Mouse (Mus musculus): ENCODE results near the gene Dus2. TPM values are rescaled to one million over a fixed set of nuclear protein-coding genes. Genes with fewer than 3 reads are reported as not detected.
"Not testable (repeated sequence)": the region's sequence is repeated elsewhere in the genome, so short reads cannot be mapped to it uniquely, and the experiment has no call there.

Gene Dus2
- polyA plus RNA-seq, 1 experiment from 2014 or later = 27.3 TPM

DNA sequence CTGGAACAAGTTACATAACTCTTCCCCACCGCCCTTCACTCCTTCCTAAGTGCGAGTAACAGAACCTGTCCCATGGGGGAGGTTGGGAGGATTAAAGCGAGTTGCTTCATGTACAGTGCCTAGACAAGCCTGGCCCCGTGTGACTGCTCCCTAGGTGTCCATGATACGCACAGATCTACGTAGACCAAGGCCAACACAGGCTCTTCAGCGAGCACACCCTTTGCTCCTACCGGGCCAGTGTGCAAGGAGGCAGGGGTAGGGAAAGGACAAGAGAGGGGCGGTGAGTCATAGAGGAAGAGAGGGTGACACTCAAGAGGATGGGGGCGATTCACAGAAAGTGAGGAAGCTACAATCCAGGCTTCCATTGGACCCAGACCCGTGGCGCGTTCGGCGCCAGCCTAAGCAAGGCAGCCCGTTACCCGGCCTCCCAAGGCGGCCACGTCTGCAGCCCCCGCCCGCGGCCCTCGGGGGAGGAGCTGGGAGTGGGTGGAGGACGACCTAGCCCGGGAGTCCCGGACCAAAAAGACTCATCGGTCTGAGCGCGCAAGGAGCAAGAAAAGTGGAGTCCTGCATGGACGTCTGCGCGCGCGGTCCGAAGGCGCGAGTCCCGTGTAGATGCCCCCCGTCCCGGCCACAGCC lies 25.8 kb upstream of the Dus2 start:
- under 1% methylated on average over 40 of the region's 40 CpGs for WGBS
- H3K36me3 ChIP-seq = peaks cover 3% of the 10 kb centered on the region; the same call in 1 of the 2 replicates
- no peaks in the 10 kb centered on the region for H3K27me3 ChIP-seq
- peak overlapping the region; percentile 81 for H3K4me3 ChIP-seq
- H3K27ac ChIP-seq = peak overlapping the region; percentile 85
- H3K9me3 ChIP-seq = no peaks in the 10 kb centered on the region
- peaks cover 41% of the 10 kb centered on the region for H3K4me1 ChIP-seq
- H3K9ac ChIP-seq = peak overlapping the region; percentile 90
- ATAC-seq (ENCODE audit: low FRiP score, low read depth) = peak; percentile 74
- H3K4me2 ChIP-seq (replicated peaks) = peak overlapping the region; percentile 71

DNA sequence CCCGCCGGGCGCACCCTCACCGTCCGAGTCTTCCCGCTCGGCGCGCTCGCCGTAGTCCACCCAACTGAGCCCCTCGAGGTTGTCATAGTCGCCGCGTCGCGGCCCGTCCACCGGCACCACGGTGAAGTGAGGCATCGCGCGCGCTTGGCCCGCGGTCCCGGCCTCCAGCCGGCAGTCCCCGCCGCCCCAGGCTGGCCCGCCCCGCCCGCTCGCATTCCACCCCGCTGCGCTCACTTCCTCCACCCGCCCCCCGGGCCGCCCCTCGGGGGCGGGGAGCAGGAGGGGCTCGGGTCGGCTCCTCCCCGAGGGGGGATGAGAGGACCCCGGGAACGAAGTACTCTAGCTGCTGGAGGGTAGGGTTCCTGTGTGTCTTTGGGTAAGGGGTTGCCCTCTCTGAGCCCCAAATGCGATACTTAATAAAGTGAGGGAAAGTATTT lies 25.2 kb upstream of the Dus2 start, which contains the start of gene Slc12a4:
Gene Slc12a4, minus strand, starts transcription at position 193 of the 437 bp plus-strand sequence.
- Histone ChIP-seq H3K4me3 (peak within 1 kb of the TSS; percentile 81), H3K9me3 (no peaks in the 10 kb centered on the region), H3K27me3 (no peaks in the 10 kb centered on the region), H3K36me3 (no peaks in the 10 kb centered on the region), H3K9ac (peak within 1 kb of the TSS; percentile 90), H3K4me1 (peaks cover 40% of the 10 kb centered on the region), H3K27ac (peak within 1 kb of the TSS; percentile 85), H3K4me2 (replicated peaks) (peak within 1 kb of the TSS; percentile 71)
- under 1% methylated on average over 46 of the region's 47 CpGs for WGBS
- ATAC-seq (ENCODE audit: low FRiP score, low read depth) = peak; percentile 88

DNA sequence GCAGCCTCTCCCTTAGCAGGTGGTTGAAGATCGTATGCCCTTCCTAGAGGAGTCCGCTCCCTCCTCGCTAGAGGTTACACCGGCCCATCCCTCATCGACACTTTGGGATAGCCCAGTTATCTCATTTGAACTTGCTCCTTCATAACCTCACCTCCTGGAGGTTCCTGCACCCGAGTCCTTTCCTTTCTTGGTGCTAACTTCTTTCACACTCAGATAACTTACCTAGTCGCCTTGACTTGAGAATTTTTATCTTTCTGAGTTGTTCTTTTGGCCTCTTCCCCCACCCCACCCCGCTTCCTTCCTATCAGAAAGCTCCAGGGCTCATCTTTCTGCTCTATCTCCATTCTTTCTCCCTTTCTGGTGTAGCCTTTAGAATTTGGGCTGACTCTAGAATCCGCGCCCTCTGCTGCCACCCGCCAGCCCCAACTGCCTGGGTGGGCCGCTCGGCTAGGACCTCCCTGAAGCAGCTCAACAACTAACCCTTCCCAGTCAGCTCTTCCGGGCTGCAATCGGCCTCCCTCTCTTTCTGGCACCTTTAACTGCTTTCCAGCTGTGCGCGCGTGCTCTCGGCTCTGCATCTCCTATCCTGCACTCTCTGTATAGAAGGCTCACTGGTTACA lies 24.3 kb upstream of the Dus2 start:
- peak overlapping the region; percentile 71 for H3K4me2 ChIP-seq (replicated peaks)
- no peaks in the 10 kb centered on the region for H3K27me3 ChIP-seq
- WGBS = 5% methylated on average over 19 of the region's 19 CpGs
- H3K9ac ChIP-seq = no peak overlapping the region; the same call in 1 of the 2 replicates
- ATAC-seq (ENCODE audit: low FRiP score, low read depth) = peak; percentile 35; the same call in 1 of the 2 replicates
- peaks cover 40% of the 10 kb centered on the region for H3K4me1 ChIP-seq
- no peaks in the 10 kb centered on the region for H3K9me3 ChIP-seq
- peak overlapping the region; percentile 63 for H3K27ac ChIP-seq
- peak overlapping the region; percentile 81 for H3K4me3 ChIP-seq
- H3K36me3 ChIP-seq = no peaks in the 10 kb centered on the region

DNA sequence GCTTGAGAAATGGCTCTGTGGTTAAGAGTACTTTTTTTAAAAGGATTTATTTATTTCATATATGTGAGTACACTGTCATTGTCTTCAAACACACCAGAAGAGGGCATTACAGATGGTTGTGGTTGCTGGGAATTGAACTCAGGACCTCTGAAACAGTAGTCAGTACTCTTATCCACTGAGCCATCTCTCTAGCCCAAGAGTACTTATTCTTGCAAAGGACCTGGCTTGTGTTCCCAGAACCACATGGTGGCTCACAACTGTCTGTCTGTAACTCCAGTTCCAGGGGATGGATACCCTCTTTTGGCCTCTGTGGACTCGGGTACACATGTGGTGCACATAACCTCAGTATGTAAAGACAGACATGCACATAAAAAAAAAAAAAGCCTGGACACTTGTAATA lies 21.8 kb upstream of the Dus2 start:
- WGBS = 84% methylated on average over 1 of the region's 1 CpGs
- H3K9ac ChIP-seq = no peak overlapping the region
- peaks cover 21% of the 10 kb centered on the region for H3K4me1 ChIP-seq
- no peak overlapping the region for H3K4me2 ChIP-seq (replicated peaks)
- H3K36me3 ChIP-seq = no peaks in the 10 kb centered on the region
- no peak overlapping the region for H3K27ac ChIP-seq
- H3K4me3 ChIP-seq = no peak overlapping the region
- no peaks in the 10 kb centered on the region for H3K9me3 ChIP-seq
- H3K27me3 ChIP-seq = no peaks in the 10 kb centered on the region
- no peak for ATAC-seq (ENCODE audit: low FRiP score, low read depth)

DNA sequence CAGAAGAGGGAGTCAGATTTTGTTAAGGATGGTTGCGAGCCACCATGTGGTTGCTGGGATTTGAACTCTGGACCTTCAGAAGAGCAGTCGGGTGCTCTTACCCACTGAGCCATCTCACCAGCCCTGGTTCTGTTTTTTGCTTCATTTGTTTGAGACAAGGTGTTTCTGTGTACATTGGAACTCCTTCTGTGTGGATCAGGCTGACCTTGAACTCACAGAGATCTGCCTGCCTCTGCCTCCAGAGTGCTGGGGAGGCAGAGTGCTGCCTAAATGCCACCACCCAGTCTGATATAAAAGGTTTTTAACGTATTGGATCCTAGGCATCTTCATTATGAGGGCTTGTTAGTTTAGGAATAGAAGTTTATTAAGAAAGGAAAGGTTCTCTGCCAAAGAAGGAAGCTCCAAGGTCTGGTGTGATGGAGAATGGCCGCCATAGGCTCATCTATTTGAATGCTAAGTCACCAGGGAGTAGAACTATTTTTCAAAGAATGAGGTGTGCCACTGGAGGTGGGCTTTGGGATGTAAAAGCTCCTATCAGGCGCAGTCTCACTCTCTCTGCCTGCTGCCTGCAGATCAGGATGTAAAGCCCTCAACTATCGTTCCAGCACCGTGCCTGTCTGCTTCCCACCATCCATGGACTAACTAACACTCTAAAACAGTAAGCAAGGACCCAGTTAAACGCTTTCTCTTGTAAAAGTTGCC lies 20.0 kb upstream of the Dus2 start:
- Histone ChIP-seq H3K27me3 (no peaks in the 10 kb centered on the region), H3K4me3 (no peak overlapping the region), H3K4me1 (peaks cover 11% of the 10 kb centered on the region), H3K36me3 (no peaks in the 10 kb centered on the region), H3K4me2 (replicated peaks) (no peak overlapping the region), H3K9ac (no peak overlapping the region), H3K9me3 (no peaks in the 10 kb centered on the region), H3K27ac (no peak overlapping the region)
- WGBS = 78% methylated on average over 8 of the region's 8 CpGs
- no peak for ATAC-seq (ENCODE audit: low FRiP score, low read depth)

DNA sequence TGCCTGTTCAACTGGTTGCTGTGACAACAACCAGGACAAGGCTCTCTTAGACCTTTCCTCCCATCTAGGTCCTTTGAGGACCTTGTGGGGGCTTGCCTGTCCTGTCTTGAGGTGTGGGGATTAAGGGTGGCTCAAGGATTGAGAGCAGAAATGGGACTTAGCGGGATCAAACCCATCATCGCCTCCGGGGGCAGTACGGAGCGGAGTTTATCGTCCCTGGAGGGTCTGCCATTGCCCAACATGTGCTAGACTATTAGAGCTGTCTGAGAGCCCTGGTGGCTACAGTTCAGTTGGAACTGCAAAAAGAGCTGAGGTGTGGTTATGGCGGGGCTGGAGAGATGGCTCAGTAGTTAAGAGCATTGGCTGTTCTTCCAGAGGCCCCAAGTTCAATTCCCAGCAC lies 15.8 kb upstream of the Dus2 start:
- Histone ChIP-seq H3K4me1 (no peaks in the 10 kb centered on the region), H3K4me2 (replicated peaks) (no peak overlapping the region), H3K9me3 (0 out of 2 replicates have a peak, but pooled peaks cover 2% of the 10 kb centered on the region), H3K27me3 (no peaks in the 10 kb centered on the region), H3K27ac (no peak overlapping the region), H3K36me3 (no peaks in the 10 kb centered on the region), H3K9ac (no peak overlapping the region), H3K4me3 (no peak overlapping the region)
- 59% methylated on average over 7 of the region's 7 CpGs for WGBS
- ATAC-seq (ENCODE audit: low FRiP score, low read depth) = no peak

DNA sequence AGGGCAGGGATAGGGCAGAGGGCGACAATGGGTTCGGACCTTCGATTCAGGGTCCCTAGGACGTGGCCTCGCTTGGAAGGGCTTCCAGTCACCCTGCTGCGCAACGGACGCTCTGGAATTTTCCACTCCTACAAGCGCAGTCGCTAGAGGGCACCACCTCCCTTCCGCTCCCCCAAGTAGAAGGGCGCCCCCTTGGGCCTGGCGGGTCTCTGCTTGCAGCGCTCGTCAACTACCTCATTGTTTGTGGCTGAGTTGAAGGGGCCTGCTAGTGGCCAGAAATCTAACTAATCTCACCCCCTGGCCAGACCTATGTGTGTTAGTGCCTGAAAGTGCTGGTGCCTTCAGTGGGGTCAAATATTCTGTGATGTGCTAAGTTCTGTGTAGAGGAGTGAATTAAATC lies 11.8 kb upstream of the Dus2 start, which contains the start of gene Dpep3:
Gene Dpep3, minus strand, starts transcription at position 105 of the 400 bp plus-strand sequence.
- no peaks in the 10 kb centered on the region for H3K27me3 ChIP-seq
- WGBS = 92% methylated on average over 15 of the region's 15 CpGs
- H3K4me2 ChIP-seq (replicated peaks) = no peak within 1 kb of the TSS
- no peak for ATAC-seq (ENCODE audit: low FRiP score, low read depth)
- no peak within 1 kb of the TSS for H3K27ac ChIP-seq
- 0 out of 2 replicates have a peak, but pooled peaks cover 2% of the 10 kb centered on the region for H3K9me3 ChIP-seq
- H3K36me3 ChIP-seq = no peaks in the 10 kb centered on the region
- no peak within 1 kb of the TSS for H3K4me3 ChIP-seq
- no peaks in the 10 kb centered on the region for H3K4me1 ChIP-seq
- H3K9ac ChIP-seq = no peak within 1 kb of the TSS

DNA sequence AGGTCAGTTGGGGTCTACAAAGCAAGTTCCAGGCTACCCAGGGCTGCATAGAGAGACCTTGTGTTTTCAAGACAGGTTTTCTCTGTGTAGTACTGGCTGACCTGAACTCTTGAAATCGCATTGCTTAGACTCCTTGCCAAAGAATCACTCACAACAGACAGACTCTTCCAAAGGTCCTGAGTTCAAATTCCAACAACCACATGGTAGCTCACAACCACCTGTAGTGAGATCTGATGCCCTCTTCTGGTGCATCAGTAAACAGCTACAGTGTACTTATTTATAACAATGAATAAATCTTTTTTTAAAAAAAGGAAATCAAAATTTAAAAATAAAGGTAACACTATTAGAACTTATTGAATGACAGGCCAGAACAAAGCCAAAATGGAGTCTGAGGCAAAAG lies 10.0 kb upstream of the Dus2 start:
- no peak overlapping the region for H3K9ac ChIP-seq
- no peak overlapping the region for H3K4me2 ChIP-seq (replicated peaks)
- 0 out of 2 replicates have a peak, but pooled peaks cover 2% of the 10 kb centered on the region for H3K9me3 ChIP-seq
- no peaks in the 10 kb centered on the region for H3K27me3 ChIP-seq
- H3K4me3 ChIP-seq = no peak overlapping the region
- ATAC-seq (ENCODE audit: low FRiP score, low read depth) = no peak
- no peak overlapping the region for H3K27ac ChIP-seq
- no peaks in the 10 kb centered on the region for H3K36me3 ChIP-seq
- no peaks in the 10 kb centered on the region for H3K4me1 ChIP-seq
- 83% methylated on average over 1 of the region's 1 CpGs for WGBS

DNA sequence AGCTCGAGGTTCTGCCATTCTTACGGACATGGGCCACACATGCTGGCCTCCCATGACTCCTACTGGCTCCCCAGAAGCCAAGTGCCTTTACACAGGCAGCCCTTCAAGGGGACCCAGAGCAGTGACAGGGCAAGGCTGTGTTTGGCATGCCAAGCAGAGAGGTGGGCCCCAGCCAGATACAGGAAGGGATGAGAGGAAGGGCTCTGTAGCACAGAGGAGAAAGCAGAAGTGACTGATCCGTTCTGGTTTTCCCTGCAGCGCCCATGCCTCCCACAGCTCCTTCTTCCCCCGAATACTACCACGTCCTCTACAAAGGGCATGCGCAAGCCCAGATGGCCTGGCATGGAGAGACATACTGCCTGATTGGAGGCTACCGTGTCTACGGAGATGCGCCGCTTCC lies 7.7 kb upstream of the Dus2 start:
- not testable (repeated sequence) for ATAC-seq (ENCODE audit: low FRiP score, low read depth); H3K4me3 ChIP-seq; H3K4me1 ChIP-seq; H3K4me2 ChIP-seq (replicated peaks); H3K9ac ChIP-seq; H3K27me3 ChIP-seq; H3K27ac ChIP-seq; H3K36me3 ChIP-seq; H3K9me3 ChIP-seq
- WGBS = 77% methylated on average over 11 of the region's 11 CpGs

DNA sequence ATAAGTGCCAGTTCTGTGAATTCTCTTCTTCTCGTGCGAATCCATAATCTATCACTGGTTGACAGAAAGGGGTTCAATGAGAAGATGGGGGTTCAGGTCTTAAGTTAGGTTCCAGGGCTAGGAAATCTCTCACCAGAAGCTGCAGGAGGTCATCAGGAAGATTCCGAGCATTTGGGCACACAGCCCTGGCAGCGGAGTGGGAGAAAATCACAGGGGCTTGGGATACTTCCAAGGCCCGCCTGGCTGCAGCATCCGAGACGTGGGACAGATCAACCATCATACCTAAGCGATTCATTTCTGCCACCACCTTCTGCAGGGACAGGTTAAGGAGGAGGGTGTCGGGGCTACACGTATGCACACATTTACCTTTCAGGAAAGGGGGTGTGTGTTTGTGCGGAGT lies 2.6 kb upstream of the Dus2 start:
- Histone ChIP-seq H3K36me3 (no peaks in the 10 kb centered on the region), H3K4me3 (no peak overlapping the region), H3K4me2 (replicated peaks) (no peak overlapping the region), H3K9me3 (no peaks in the 10 kb centered on the region), H3K27ac (no peak overlapping the region), H3K4me1 (no peaks in the 10 kb centered on the region), H3K9ac (no peak overlapping the region), H3K27me3 (no peaks in the 10 kb centered on the region; the same call in 1 of the 2 replicates)
- no peak for ATAC-seq (ENCODE audit: low FRiP score, low read depth)
- WGBS = 87% methylated on average over 11 of the region's 11 CpGs

DNA sequence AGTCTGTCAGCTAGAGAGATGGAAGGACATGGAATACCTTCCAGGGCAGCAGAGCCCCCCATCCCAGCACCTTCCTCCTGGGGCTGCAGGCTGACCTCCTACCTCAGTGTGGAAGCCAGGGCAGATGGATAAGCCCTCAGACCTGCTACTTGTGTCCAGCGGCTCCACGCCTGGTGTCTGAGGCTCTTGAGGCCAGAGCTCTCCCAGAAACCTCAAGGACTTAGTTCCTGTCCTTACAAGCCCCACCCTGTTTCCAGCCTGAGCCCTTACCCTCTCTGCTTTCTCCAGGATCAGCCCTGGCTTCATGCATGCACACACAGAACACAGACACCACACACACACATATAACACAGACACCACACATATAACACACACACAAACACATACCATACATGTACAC lies 409 bp downstream of the Dus2 start:
- Histone ChIP-seq H3K4me1 (no peaks in the 10 kb centered on the region), H3K4me2 (replicated peaks) (no peak overlapping the region), H3K9ac (no peak overlapping the region), H3K9me3 (no peaks in the 10 kb centered on the region), H3K4me3 (no peak overlapping the region), H3K27ac (no peak overlapping the region), H3K27me3 (no peaks in the 10 kb centered on the region; the same call in 1 of the 2 replicates), H3K36me3 (no peaks in the 10 kb centered on the region)
- ATAC-seq (ENCODE audit: low FRiP score, low read depth) = no peak
- WGBS = 81% methylated on average over 2 of the region's 2 CpGs

DNA sequence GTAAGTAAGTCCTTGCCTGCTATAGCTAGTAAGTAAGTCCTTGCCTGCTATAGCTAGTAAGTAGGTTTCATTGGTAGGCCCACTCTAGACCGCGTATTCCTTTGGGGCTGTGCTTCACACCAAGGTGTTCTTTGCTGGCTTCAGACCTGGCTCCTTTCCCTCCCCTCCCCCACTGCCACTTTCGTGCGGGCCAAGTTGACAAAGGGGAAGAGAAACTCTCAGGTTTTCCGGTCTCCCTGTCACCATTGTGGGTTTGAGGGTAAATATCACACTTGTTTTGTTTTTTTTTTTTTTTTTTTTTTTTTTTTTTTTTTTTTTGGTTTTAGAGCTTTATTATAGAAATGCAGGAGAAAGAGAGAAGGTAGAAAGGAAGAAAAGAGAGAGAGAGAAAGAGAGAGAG lies 1.4 kb downstream of the Dus2 start:
- no peaks in the 10 kb centered on the region for H3K4me1 ChIP-seq
- H3K9me3 ChIP-seq = no peaks in the 10 kb centered on the region
- no peak overlapping the region for H3K27ac ChIP-seq
- ATAC-seq (ENCODE audit: low FRiP score, low read depth) = no peak
- H3K4me2 ChIP-seq (replicated peaks) = no peak overlapping the region
- no peaks in the 10 kb centered on the region for H3K36me3 ChIP-seq
- no peak overlapping the region for H3K9ac ChIP-seq
- H3K4me3 ChIP-seq = no peak overlapping the region
- H3K27me3 ChIP-seq = no peaks in the 10 kb centered on the region; the same call in 1 of the 2 replicates
- WGBS = 64% methylated on average over 5 of the region's 5 CpGs
